27 mouse cellular contexts compared by ENCODE assay signal in the genomic region with DNA sequence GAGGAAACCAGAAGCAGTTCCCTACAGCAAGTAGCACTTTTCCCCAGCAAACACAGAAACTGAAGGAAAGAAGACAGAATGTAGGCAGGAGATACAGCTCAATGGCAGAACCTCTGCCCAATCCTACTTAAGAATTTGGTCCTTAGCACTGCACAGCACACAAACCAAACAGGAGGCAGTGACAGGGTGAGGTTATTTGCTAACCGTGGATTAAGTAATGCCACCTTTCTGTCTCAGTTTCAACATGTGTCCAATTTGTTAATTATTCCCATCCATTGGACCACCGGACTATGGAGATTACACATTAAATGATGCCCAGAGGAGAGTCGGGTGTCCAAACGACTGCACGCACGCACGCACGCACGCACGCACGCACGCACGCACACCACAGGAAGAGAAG.
DNase-seq lines count a peak whose midpoint lies in the region; ATAC-seq and TF ChIP-seq lines count a peak whose summit lies in the region.
"Had no signal": no experiment of that assay in that cellular context is flagged by ENCODE, and none has a peak within 500 bp of the region (broad histone marks: within the 10 kb centered on the region; RNA-seq: fewer than 3 reads in every experiment).

No protein-coding gene starts in this region.

- peak; percentile 64; the same call in 1 of the 2 replicates for ATAC-seq in kidney, embryonic 16.5 days (ENCODE audit: low FRiP score, low TSS enrichment)
- ATAC-seq in liver, embryonic 12.5 days: no peak
- ATAC-seq: forebrain, embryonic 13.5 days; forebrain, embryonic 16.5 days; Patski had no signal

- peak; percentile 65 for DNase-seq in kidney, adult 2 months
- DNase-seq in kidney, postnatal 14 days: no peak
- DNase-seq in kidney, postnatal 25 days: no peak
- DNase-seq in liver, adult 2 months (ENCODE audit: extremely low read depth, low read depth, low spot score): peak; percentile 81
- no peak for DNase-seq in thymus, postnatal 36 days
- DNase-seq: adrenal gland, postnatal 10 days; adrenal gland, postnatal 36 days; B cell, adult 2 months; cerebellum, adult 18-20 months; cerebellum, adult 9-10 months; cerebellum, postnatal 14 days; gastrocnemius, postnatal 10 days; gastrocnemius, postnatal 36 days; heart, postnatal 10 days; heart, postnatal 36 days had no signal

- H3K36me3 ChIP-seq in kidney, adult 2 months (ENCODE audit: control insufficient read depth, insufficient read depth, low read length): no peaks in the 10 kb centered on the region
- no peaks in the 10 kb centered on the region for H3K36me3 ChIP-seq in kidney, embryonic 16.5 days (ENCODE audit: insufficient read depth, low read length)
- H3K36me3 ChIP-seq in liver, adult 2 months (ENCODE audit: control insufficient read depth, insufficient read depth, low read length): no peaks in the 10 kb centered on the region
- H3K36me3 ChIP-seq in liver, embryonic 12.5 days: no peaks in the 10 kb centered on the region
- H3K36me3 ChIP-seq: forebrain, embryonic 10.5 days; G1E; heart, embryonic 12.5 days; heart, embryonic 15.5 days; hindbrain, embryonic 10.5 days; hindbrain, embryonic 13.5 days had no signal

- H3K4me1 ChIP-seq in kidney, adult 2 months (ENCODE audit: control insufficient read depth, insufficient read depth, low read length): peaks cover 38% of the 10 kb centered on the region
- H3K4me1 ChIP-seq in kidney, embryonic 16.5 days (ENCODE audit: insufficient read depth, low read length): peaks cover 18% of the 10 kb centered on the region; the same call in 1 of the 2 replicates
- H3K4me1 ChIP-seq in liver, adult 2 months (ENCODE audit: control insufficient read depth, insufficient read depth, low read length): peaks cover 25% of the 10 kb centered on the region
- H3K4me1 ChIP-seq in liver, embryonic 12.5 days: no peaks in the 10 kb centered on the region
- H3K4me1 ChIP-seq: forebrain, embryonic 13.5 days; hindbrain, embryonic 10.5 days; hindbrain, embryonic 13.5 days had no signal

- H3K9ac ChIP-seq in kidney, embryonic 16.5 days (replicated peaks; ENCODE audit: low read length): no peak overlapping the region
- H3K9ac ChIP-seq in liver, adult 2 months (ENCODE audit: low read depth, low read length): no peak overlapping the region
- no peak overlapping the region for H3K9ac ChIP-seq in liver, embryonic 12.5 days
- H3K9ac ChIP-seq: forebrain, embryonic 13.5 days; heart, embryonic 12.5 days; heart, embryonic 15.5 days; hindbrain, embryonic 13.5 days had no signal

- no peaks in the 10 kb centered on the region for H3K9me3 ChIP-seq in kidney, embryonic 16.5 days (ENCODE audit: low read length)
- no peaks in the 10 kb centered on the region for H3K9me3 ChIP-seq in liver, embryonic 12.5 days (replicated peaks)
- H3K9me3 ChIP-seq: forebrain, embryonic 10.5 days; forebrain, embryonic 13.5 days; heart, embryonic 12.5 days; heart, embryonic 15.5 days; hindbrain, embryonic 10.5 days; hindbrain, embryonic 13.5 days had no signal

- H3K4me2 ChIP-seq in kidney, embryonic 16.5 days (replicated peaks; ENCODE audit: low read depth, low read length): no peak overlapping the region
- no peak overlapping the region for H3K4me2 ChIP-seq in liver, embryonic 12.5 days
- H3K4me2 ChIP-seq: forebrain, embryonic 13.5 days; heart, embryonic 12.5 days; heart, embryonic 15.5 days; hindbrain, embryonic 13.5 days had no signal

- H3K27me3 ChIP-seq in kidney, adult 2 months (replicated peaks; ENCODE audit: control insufficient read depth, insufficient read depth, low read length): no peaks in the 10 kb centered on the region
- no peaks in the 10 kb centered on the region for H3K27me3 ChIP-seq in kidney, embryonic 16.5 days (ENCODE audit: insufficient read depth, low read length)
- no peaks in the 10 kb centered on the region for H3K27me3 ChIP-seq in liver, adult 2 months (ENCODE audit: control insufficient read depth, insufficient read depth, low read length)
- H3K27me3 ChIP-seq in liver, embryonic 12.5 days (replicated peaks): no peaks in the 10 kb centered on the region
- H3K27me3 ChIP-seq: CH12.LX; forebrain, embryonic 13.5 days; heart, embryonic 12.5 days; heart, embryonic 15.5 days; hindbrain, embryonic 13.5 days; Patski had no signal

- H3K27ac ChIP-seq in kidney, adult 2 months (ENCODE audit: insufficient read depth, low read depth, low read length): peak overlapping the region; percentile 92
- no peak overlapping the region for H3K27ac ChIP-seq in kidney, embryonic 16.5 days (ENCODE audit: low read length)
- peak overlapping the region; percentile 27 for H3K27ac ChIP-seq in liver, adult 2 months (replicated peaks; ENCODE audit: insufficient read depth, low read depth, low read length)
- no peak overlapping the region for H3K27ac ChIP-seq in liver, embryonic 12.5 days
- H3K27ac ChIP-seq: forebrain, embryonic 10.5 days; forebrain, embryonic 13.5 days; heart, embryonic 15.5 days; hindbrain, embryonic 10.5 days; hindbrain, embryonic 13.5 days had no signal

- TF ChIP-seq POLR2A in kidney, adult 2 months (IDR thresholded peaks at IDR 0.05; ENCODE audit: low read depth, low read length): no peak
- no peak for TF ChIP-seq POLR2A in liver, adult 2 months (IDR thresholded peaks at IDR 0.05; ENCODE audit: extremely low read depth, insufficient read depth, low read length)

- no peak overlapping the region for H3K4me3 ChIP-seq in kidney, adult 2 months (ENCODE audit: insufficient read depth, low read depth, low read length)
- H3K4me3 ChIP-seq in kidney, embryonic 16.5 days (ENCODE audit: low read length): no peak overlapping the region
- no peak overlapping the region for H3K4me3 ChIP-seq in liver, adult 2 months (ENCODE audit: insufficient read depth, low read depth, low read length)
- H3K4me3 ChIP-seq in liver, embryonic 12.5 days: no peak overlapping the region
- H3K4me3 ChIP-seq: forebrain, embryonic 10.5 days; forebrain, embryonic 13.5 days; heart, embryonic 12.5 days; heart, embryonic 15.5 days; hindbrain, embryonic 10.5 days; hindbrain, embryonic 13.5 days had no signal

- no peaks in the 10 kb centered on the region for H3K79me2 ChIP-seq in liver, adult 2 months (ENCODE audit: control insufficient read depth, insufficient read depth, low read length)

- WGBS in kidney, adult 2 months: 57% methylated on average over 13 of the region's 13 CpGs
- WGBS in kidney, embryonic 16.5 days: 62% methylated on average over 13 of the region's 13 CpGs
- WGBS in liver, adult 2 months: 46% methylated on average over 13 of the region's 13 CpGs
- 93% methylated on average over 13 of the region's 13 CpGs for WGBS in liver, embryonic 12.5 days (ENCODE audit: insufficient replicate concordance)

- no peak for TF ChIP-seq CTCF in kidney, adult 2 months (conservative IDR thresholded peaks at IDR 0.05; ENCODE audit: insufficient read depth, insufficient read length, low read depth, low read length)
- no peak for TF ChIP-seq CTCF in liver, adult 2 months (IDR thresholded peaks at IDR 0.05; ENCODE audit: low read depth, low read length)

Comparison
In these comparisons a context has a peak if more than half of its experiments do, and no peak if none do; other contexts are left out.
1. DNase-seq: peak in kidney, adult 2 months (single experiment) and liver, adult 2 months (single experiment); none in kidney, postnatal 14 days (single experiment), kidney, postnatal 25 days (0 of 2) and thymus, postnatal 36 days (0 of 2).
2. H3K27ac ChIP-seq: peak in kidney, adult 2 months (single experiment) and liver, adult 2 months (single experiment); none in kidney, embryonic 16.5 days (single experiment) and liver, embryonic 12.5 days (single experiment).